Mouse (Mus musculus) G1E (cell line): ENCODE results near the gene Olfr624. TPM values are rescaled to one million over a fixed set of nuclear protein-coding genes. Genes with fewer than 3 reads are reported as not detected.
"Not testable (repeated sequence)": the region's sequence is repeated elsewhere in the genome, so short reads cannot be mapped to it uniquely, and the experiment has no call there.

Experiments
- ATAC-seq: 2 replicates; pipeline ENCODE4 v1.8.0; 2016; ENCODE audit warnings: mild to moderate bottlenecking; ENCODE audit not compliant: insufficient number of reproducible peaks, poor library complexity, low FRiP score, severe bottlenecking; ENCODE audit errors: extremely low read depth
- DNase-seq: peaks from one replicate; pipeline ENCODE4 v3.0.0; 2012; ENCODE audit warnings: low spot score
- H3K27me3 ChIP-seq: 2 replicates; pipeline ENCODE4 v1.6.1; 2012; ENCODE audit warnings: mild to moderate bottlenecking, low read length, inconsistent platforms; ENCODE audit not compliant: insufficient read depth
- H3K36me3 ChIP-seq: replicated peaks from 2 replicates; pipeline ENCODE3; 2012; ENCODE audit warnings: mild to moderate bottlenecking, inconsistent platforms
- H3K4me1 ChIP-seq: 2 replicates; pipeline ENCODE4 v1.6.1; 2012; ENCODE audit warnings: low read depth, low read length, inconsistent platforms, mixed read lengths; ENCODE audit not compliant: insufficient read depth
- H3K4me3 ChIP-seq: 2 replicates; pipeline ENCODE4 v1.5.1; 2012; ENCODE audit warnings: low read depth, mild to moderate bottlenecking, inconsistent platforms, low read length, moderate library complexity, mixed read lengths
- H3K9me3 ChIP-seq: replicated peaks from 2 replicates; pipeline ENCODE4 v1.6.1; 2012; ENCODE audit warnings: inconsistent platforms
- CTCF ChIP-seq: IDR thresholded peaks from 2 replicates; pipeline ENCODE4 v1.5.1; 2012; ENCODE audit warnings: low read depth, low read length, inconsistent platforms, mixed read lengths
- GATA1 ChIP-seq: IDR thresholded peaks from 2 replicates; pipeline ENCODE4 v1.6.1; 2012; ENCODE audit warnings: borderline replicate concordance, low read length, inconsistent platforms, mixed read lengths
- GATA2 ChIP-seq: IDR thresholded peaks from 2 replicates; pipeline ENCODE4 v1.6.1; 2012; ENCODE audit warnings: low read depth, low read length, inconsistent platforms, borderline replicate concordance
- POLR2AphosphoS5 ChIP-seq: IDR thresholded peaks from 2 replicates; pipeline ENCODE4 v1.6.1; 2012; ENCODE audit warnings: low read depth, low read length, inconsistent platforms; ENCODE audit not compliant: insufficient replicate concordance
- TAL1 ChIP-seq: conservative IDR thresholded peaks from 2 replicates; pipeline ENCODE4 v1.6.1; 2012; ENCODE audit warnings: low read depth, low read length, inconsistent platforms, mixed read lengths
- polyA plus RNA-seq: library from polyadenylated mRNA; stranded (reverse); fragments of >175 nt; gene quantifications from 2 replicates; pipeline ENCODE4 v1.2.3, GENCODE M21; 2012
- total RNA-seq, 2 experiments: library from RNA; stranded (forward) in 1 of 2; stranded (reverse) in 1 of 2; fragments of 200-1000 nt in 1 of 2; fragments of >200 nt in 1 of 2; fragmentation: Nextera tagmentation in 1 of 2; gene quantifications; 2 replicates each; pipeline ENCODE4 v1.2.3; 2014 to 2017

Gene Olfr624
- total RNA-seq (2014; fragmentation: Nextera tagmentation) (not detected in 2 replicates), total RNA-seq (2017) (0.12 and 0.22 TPM in 2 replicates), polyA plus RNA-seq (not detected in 2 replicates)

DNA sequence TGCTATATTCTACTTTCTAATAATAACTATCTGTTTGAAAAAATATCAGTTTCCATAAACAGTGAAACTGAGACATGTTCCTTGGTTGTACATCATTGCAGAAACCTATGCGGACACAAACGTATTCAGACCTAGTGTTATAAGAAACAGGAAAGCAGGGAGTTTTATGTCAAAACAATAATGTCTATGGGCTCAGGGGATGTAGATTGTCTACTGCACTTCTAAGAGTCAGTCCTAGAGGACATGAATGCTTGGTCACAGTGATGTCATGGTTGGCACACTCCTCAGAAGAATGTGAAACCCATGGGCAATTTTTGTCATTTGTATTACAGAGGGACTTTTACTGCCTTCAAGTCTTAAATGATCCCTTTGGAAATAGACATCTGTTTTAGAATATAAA is at the start of gene Olfr624:
Gene Olfr624, minus strand, starts transcription at position 101 of the 400 bp plus-strand sequence.
- H3K9me3 ChIP-seq = no peaks in the 10 kb centered on the region
- H3K4me1 ChIP-seq = no peaks in the 10 kb centered on the region
- DNase-seq (no peak), ATAC-seq (no peak)
- no peaks in the 10 kb centered on the region for H3K36me3 ChIP-seq
- no peaks in the 10 kb centered on the region for H3K27me3 ChIP-seq
- no peak within 1 kb of the TSS for H3K4me3 ChIP-seq
- TF ChIP-seq GATA1 (no peak), GATA2 (no peak), TAL1 (no peak), POLR2AphosphoS5 (no peak), CTCF (no peak)

DNA sequence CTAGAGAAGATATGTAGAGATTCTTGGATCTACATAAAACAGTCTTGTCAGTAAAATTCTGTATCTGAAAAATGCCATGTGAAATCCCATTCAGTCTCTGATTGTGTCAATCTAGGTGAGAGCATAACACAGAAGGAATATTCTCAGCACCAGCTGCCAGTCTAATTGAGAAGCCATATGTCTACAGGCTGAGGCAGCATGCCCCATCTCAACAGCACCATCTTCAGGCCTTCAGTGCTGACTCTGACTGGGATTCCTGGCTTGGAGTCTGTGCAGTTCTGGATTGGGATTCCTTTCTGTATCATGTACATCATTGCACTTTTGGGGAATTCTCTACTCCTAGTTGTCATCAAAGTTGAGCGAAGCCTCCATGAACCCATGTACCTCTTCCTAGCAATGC is 45.4 kb upstream of the Olfr624 start:
- H3K36me3 ChIP-seq, H3K4me3 ChIP-seq, H3K4me1 ChIP-seq, H3K9me3 ChIP-seq, H3K27me3 ChIP-seq, ATAC-seq, DNase-seq: not testable (repeated sequence)

DNA sequence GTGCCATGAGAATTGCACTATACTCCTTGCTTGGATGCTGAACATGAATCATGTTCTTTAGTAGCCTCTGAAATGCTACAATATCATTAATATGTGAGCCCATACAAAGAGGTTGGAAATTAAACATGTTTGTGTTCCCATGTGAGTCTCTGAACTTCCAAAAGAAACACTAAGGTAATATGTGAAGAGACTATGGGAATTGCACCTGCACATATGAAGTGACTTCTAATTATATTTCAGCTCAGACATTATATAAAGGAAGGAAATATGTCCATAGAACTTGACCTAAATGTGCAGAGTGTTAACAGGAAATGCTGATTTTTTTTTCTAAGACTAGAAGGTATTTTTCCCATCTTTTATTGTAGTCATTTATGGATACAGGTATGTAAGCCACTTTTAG is 43.4 kb upstream of the Olfr624 start, which contains the start of gene Olfr243:
Gene Olfr243, plus strand, starts transcription at position 301 of the 400 bp plus-strand sequence.
- TF ChIP-seq GATA1 = no peak
- H3K4me3 ChIP-seq = no peak within 1 kb of the TSS
- ATAC-seq = no peak
- no peaks in the 10 kb centered on the region for H3K27me3 ChIP-seq
- H3K4me1 ChIP-seq = no peaks in the 10 kb centered on the region
- H3K9me3 ChIP-seq = no peaks in the 10 kb centered on the region
- H3K36me3 ChIP-seq = no peaks in the 10 kb centered on the region
- no peak for DNase-seq

DNA sequence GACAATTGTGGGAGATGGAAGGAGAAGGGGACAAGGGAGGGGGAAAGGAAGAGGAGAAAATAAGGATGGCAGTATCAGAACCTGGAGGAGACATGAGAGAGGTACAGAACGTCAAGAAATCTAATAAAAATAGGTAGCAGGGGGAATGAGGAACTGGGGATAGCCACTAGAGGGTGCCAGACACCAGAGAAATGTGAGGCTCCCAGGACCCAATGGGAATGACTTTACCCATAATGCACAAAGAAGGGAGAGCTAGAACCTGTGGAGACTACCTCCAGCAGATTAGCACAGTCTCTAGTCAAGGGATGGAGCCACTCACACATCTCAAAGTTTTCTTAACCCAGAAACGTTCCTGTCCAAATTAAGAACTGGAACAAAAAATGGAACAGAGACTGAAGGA is 41.0 kb upstream of the Olfr624 start:
- TF ChIP-seq GATA1 (no peak), CTCF (no peak), GATA2 (no peak), POLR2AphosphoS5 (no peak), TAL1 (no peak)
- Histone ChIP-seq H3K4me3 (no peak overlapping the region), H3K36me3 (no peaks in the 10 kb centered on the region), H3K27me3 (no peaks in the 10 kb centered on the region), H3K9me3 (no peaks in the 10 kb centered on the region), H3K4me1 (no peaks in the 10 kb centered on the region)
- ATAC-seq (no peak), DNase-seq (no peak)

DNA sequence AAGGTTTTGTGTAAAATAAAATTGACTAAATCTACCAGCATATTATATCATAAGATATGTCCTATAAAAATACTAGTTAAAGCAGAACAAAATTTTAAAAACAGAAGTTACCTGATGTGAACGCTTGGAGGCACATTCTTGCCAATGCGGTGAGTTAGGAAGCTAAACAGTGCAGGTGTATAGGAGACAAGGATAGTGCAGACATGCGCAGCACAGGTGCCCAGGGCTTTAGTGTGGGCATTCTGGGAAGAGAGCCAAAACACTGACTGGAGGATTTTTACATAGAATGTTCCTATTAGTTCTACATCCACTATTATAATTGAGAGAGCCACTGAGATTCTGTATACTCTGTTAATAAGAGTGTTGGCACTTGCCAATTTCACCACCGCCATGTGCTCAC is 28.5 kb upstream of the Olfr624 start:
- Histone ChIP-seq H3K9me3 (no peaks in the 10 kb centered on the region), H3K4me3 (no peak overlapping the region), H3K36me3 (no peaks in the 10 kb centered on the region), H3K27me3 (no peaks in the 10 kb centered on the region), H3K4me1 (no peaks in the 10 kb centered on the region)
- no peak for TF ChIP-seq POLR2AphosphoS5
- TF ChIP-seq TAL1 = no peak
- TF ChIP-seq GATA2 = no peak
- no peak for TF ChIP-seq CTCF
- TF ChIP-seq GATA1 = no peak
- ATAC-seq (no peak), DNase-seq (no peak)

DNA sequence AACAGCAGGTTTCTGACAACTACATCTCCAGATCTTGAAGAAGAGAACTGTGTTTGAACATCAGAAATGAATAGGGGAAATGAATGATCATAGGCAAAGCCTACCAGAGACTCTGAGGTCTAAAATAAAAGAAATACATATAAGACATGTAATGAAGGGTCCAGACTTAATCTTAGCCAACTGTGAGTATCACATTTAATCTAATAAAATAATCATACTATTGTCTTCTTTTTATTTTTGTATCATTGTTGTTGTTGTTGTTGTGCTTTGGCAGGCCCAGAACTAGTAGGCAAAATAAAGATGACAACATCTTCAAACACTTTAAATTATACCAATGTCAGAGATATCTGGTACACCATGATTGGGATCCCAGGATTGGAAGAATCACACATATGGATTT is 11.4 kb upstream of the Olfr624 start, which contains the start of gene Olfr625-ps1:
Gene Olfr625-ps1, plus strand, starts transcription at position 301 of the 400 bp plus-strand sequence.
- Histone ChIP-seq H3K27me3 (no peaks in the 10 kb centered on the region), H3K9me3 (no peaks in the 10 kb centered on the region), H3K36me3 (no peaks in the 10 kb centered on the region), H3K4me3 (no peak within 1 kb of the TSS), H3K4me1 (no peaks in the 10 kb centered on the region)
- DNase-seq (no peak), ATAC-seq (no peak)
- TF ChIP-seq CTCF (no peak), GATA2 (no peak), GATA1 (no peak), TAL1 (no peak), POLR2AphosphoS5 (no peak)

DNA sequence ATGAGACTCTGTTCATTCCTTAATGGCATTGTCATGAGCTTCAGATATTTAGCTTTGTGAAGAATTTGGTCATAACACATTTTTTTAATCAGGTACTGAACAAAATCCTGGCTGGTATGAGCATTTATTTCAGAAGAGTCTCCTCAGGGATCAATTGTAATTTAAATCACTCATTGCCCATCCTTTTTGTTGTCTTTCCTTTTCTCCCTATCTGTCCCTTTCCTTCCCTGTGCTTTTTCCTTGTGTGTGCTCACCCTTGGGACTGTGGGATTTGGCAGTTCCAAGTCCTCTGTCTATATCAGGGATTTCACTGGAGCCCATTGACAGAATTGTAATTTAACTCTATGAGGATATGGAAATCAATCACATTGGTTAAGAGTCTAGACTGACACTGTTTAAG is 7.4 kb downstream of the Olfr624 start, which contains the start of gene Olfr623:
Gene Olfr623, minus strand, starts transcription at position 101 of the 400 bp plus-strand sequence.
- ATAC-seq = no peak
- Histone ChIP-seq H3K4me3 (no peak within 1 kb of the TSS), H3K4me1 (no peaks in the 10 kb centered on the region), H3K9me3 (no peaks in the 10 kb centered on the region), H3K27me3 (no peaks in the 10 kb centered on the region), H3K36me3 (no peaks in the 10 kb centered on the region)
- no peak for TF ChIP-seq POLR2AphosphoS5
- TF ChIP-seq CTCF = no peak
- no peak for TF ChIP-seq GATA2
- TF ChIP-seq GATA1 = no peak
- TF ChIP-seq TAL1 = no peak
- DNase-seq = no peak
